Mouse (Mus musculus) G1E (cell line): Measurements from ENCODE around the gene Trpv3.

ENCODE experiments used
- CTCF ChIP-seq: IDR thresholded peaks from 2 replicates; pipeline ENCODE4 v1.5.1; 2012; ENCODE audit warnings: low read depth, low read length, inconsistent platforms, mixed read lengths
- GATA1 ChIP-seq: IDR thresholded peaks from 2 replicates; pipeline ENCODE4 v1.6.1; 2012; ENCODE audit warnings: borderline replicate concordance, low read length, inconsistent platforms, mixed read lengths
- GATA2 ChIP-seq: IDR thresholded peaks from 2 replicates; pipeline ENCODE4 v1.6.1; 2012; ENCODE audit warnings: low read depth, low read length, inconsistent platforms, borderline replicate concordance
- POLR2AphosphoS5 ChIP-seq: IDR thresholded peaks from 2 replicates; pipeline ENCODE4 v1.6.1; 2012; ENCODE audit warnings: low read depth, low read length, inconsistent platforms; ENCODE audit not compliant: insufficient replicate concordance
- TAL1 ChIP-seq: conservative IDR thresholded peaks from 2 replicates; pipeline ENCODE4 v1.6.1; 2012; ENCODE audit warnings: low read depth, low read length, inconsistent platforms, mixed read lengths

DNA sequence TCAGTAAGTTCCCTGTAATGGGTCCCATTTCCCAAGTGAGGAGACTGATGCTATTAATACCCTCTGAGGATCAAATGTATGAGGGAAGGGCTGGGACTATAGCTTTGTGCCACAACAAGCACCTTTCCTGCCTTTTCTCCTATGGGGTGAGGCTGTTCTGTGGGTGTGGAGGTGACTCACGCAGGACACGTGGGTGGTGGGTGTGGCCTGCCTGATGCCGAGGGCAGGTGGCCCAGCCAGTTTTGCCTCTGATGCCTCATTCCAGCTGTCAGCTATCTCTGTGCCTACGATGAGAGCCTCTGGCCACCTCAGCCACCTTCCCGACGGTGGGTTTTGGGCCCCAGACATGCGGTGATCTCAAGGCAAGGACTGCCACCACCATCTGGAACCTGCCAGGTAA lies at the start of gene Trpv3:
- TF ChIP-seq CTCF (no peak), TAL1 (no peak), POLR2AphosphoS5 (no peak), GATA1 (no peak), GATA2 (no peak)
